Mouse (Mus musculus) lung, adult 18-20 months (tissue): ENCODE data around the gene Zfp949.

Experiments used
- DNase-seq, 2 experiments: peaks; one replicate each; pipeline ENCODE4 v3.0.0; 2022; ENCODE audit warnings: mixed read lengths in 2 of 2

Zfp949 gene

DNA sequence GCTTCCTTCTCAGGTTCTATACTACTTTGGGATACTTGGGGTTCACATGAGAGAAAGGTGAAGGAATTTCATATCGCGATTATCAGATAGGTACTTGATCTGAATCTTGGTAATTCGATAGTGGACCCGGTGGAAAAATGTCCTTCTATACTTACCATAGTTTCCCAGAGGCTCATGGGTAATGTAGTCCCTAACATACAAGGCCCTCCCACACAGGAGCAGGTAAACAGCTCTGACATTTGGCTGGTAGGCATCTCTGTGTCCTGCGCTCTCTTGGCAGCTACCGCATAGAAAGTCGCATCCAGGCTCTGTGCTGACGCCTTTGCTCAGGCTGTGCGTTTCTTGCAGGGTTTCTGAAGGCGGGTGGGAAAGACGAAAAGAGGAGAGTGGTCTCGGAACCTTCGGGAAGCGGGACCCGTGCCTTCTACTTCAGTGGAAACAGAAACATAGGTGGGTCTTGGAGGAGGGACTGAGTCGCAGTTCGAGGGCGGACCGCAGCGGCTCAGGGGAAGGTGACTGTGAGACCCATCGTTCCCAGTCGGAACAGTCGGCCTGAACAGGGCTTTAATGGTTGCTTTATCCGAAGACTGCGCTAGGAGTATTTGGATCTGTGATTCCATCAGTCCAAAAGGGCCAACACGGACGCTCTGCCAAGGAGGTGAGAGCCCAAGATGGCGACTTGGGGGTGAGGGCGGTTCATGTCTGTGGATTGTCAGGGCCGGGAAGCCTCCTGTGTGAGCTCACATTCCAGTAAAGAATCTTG is at the start of gene Zfp949:
Zfp949 (plus strand) TSS at position 170 of the 763 bp plus-strand sequence.
- peak; percentile 69 to 82 for DNase-seq

DNA sequence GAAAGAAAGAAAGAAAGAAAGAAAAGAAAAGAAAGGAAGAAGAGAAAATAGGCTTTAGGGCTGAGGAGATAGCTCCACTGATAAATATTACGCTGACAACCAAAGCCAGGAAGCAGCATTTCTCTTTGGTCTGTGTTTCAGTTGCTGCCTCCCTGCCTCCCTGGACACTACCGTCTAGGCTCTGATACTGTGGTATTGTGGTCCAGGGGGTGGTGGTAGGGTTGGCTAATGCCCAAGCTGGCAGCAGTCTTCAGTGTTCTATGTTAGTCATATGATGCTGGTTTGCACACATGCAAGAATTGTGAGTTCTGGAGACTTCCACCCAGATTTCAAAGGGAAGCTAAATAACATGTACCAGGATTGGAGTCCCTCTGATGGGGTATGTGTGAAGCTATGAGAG is 47.7 kb upstream of the Zfp949 start:
- no peak for DNase-seq

DNA sequence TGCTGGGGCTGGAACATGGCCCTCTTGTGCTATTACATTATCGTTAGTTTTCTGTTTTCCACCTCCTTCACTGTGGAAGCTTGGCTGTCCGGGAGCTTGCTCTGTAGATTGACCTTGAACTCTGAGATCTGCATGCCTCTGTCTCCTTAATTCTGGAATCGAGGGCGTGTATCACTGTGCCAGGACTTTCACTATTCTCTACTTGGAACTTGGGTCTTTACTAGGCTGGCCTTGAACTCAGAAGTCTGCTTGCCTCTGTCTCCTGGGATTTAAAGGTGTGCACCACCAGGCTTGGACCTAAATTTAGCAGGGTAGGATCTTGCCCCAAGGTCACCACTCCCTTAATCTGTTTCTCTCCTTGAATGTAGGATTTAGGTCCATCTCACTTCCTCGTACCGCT is 46.0 kb upstream of the Zfp949 start:
- no peak for DNase-seq

DNA sequence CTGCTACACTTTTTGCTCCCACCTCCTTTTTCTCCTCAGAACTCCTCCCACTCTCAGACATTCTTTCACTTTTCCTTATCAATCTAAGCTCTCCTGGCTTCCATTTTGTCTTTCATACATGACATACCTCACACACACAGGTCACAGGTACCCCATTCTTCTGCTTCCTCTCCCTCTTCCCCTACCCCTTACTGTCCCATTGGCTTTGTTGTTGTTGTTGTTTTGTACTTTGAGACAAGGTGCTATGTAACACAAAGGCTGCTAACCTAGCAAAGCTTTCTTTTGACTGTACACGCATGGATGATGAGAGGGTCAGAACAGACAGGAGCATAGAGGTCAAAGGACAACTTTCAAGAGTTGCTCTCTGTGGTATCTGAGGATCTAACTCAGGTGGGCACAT is 32.3 kb upstream of the Zfp949 start:
- DNase-seq = no peak

DNA sequence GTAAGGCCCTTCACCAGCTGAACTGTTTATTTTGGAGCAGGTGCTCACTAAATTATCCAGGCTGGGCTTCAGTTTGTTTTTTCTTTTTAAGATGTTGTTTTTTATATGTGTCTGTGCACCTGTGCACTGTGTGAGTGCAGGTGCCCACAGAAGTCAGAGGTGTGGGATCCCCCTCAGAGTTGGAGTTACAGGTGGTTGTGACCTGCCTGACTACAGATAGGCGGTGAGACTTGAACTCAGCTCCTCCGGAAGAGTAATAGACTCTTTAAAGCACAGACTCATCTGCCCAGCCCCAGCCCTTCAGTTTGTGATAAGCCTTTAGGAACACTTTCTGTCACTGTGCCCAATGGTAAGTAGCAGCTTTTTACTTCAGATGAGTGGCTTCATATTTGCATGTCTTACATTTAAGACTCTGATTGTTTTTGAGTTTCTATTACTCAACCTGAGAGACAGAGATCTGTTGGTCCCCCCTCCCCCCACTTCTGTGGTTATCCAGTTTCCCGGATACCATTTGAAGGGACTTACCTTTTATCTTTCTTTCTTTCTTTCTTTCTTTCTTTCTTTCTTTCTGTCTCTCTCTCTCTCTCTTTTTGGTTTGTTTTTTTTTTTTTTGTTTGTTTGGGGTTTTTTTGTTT is 31.3 kb upstream of the Zfp949 start:
- DNase-seq = no peak

DNA sequence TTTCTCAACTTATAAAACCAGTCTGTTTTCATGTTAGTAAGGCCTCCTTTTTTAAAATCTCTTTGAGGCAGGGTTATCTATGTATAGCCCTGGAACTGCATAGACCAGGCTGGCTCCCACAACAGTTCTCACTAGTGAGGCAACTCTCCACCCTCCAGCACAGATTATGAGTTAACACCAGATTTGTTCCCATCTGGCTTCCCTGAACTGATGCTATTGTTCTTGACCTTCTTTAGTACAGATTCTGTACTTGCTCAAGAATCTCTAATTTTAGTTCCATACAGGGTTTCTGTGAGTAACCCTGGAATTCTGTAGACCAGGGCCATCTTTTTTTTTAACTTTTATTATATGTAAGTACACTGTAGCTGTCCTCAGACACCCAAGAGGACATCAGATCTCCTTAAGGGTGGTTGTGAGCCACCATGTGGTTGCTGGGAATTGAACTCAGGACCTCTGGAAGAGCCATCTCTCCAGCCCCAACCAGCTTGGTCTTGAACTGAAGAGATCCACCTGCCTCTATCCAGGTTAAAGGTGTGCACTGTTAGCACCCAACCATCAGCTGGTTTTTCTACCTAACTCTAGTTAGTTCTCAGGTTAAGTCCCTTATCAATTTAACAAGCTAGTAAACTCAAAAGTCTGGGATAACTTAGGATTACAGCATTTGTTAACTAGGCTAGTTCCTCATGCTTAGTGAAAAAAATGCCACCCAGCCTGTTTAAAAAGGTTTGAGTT is 28.3 kb upstream of the Zfp949 start:
- no peak for DNase-seq

DNA sequence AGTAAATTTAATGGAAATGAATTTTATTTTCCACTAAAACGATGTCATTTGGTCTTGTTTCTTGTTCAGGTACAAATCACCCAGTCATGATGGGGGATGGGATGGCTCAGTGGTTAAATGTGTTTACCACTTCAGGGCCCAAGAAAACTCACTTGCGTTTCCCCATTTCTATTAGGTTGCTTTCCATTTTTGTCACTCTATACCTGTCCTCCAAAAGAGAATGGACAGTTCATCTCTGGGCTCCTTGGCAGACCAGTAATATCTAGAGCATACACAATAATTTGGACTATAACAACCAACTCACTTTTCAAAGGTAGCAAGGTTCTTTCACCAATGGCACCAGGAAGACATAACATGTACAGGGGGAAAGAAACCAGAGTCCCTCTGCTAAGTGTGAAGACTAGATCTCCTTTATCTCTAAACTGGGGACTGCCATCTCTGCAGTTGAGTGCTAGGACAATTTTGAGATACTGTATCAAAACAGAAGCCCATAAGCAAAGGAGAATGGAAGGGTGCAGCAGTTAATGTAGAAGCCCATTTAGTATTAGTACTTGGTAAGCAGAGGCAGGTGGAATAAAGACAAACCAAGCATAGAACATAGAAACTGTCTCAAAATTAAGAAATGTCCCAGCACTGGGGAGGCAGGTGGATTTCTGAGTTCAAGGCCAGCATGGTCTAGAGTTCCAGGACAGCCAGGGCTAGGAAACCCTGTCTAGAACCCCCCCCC is 27.5 kb upstream of the Zfp949 start:
- no peak for DNase-seq

DNA sequence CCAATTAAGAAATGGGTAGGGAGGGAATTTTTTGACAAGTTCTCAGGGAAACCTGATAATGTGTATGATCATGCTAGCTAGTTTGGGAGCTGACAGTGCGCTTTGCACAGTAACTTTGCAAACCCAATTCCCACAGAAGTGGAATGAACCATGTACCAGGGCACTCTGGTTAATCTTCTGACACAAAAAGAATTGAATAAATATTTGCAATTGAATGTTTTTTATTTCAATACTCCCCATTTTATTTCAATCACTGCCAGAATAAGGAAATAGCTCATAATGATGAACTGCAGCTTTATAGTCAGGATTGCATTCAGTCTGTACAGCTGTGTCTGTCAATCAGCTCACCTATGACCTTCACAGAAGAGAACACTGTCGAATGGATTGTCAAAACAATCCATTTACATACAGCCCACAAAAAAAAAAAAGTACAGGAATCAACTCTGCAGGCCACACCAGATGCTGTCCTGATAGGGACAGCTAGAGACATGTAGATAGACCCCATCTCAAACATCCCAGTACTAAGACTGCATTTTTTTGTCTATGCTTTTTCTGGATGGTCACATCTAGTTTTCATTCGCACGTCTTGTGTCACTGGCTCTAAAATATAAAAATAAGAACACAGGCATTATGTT is 26.9 kb upstream of the Zfp949 start:
- DNase-seq = no peak

DNA sequence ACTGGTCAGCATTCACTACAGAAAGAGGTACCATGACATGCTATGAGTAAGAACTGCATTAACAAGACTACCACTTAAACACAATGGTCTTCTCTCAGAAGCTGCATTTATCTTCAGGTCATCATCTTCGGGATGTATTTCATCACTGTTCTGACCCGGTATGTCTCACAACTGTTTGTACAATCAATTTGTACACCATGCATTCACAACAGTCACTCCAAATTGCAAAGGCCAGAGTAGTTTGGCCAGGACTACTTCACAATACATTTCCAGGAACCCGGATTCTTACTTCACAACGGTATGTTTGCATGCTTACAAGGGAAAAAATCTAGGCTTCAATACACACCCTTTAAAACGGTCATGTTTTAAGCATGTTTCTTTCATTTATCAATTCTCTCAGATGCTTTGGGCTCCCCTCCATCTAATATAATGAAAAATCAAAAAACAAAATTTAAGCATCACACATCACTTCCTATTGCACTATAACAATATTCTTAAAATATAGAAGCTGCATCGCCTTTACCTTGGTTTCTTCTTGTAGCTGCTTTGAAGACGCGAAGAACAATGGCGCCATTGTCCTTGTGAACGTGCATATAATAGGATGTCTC is 25.8 kb upstream of the Zfp949 start:
- DNase-seq = no peak

DNA sequence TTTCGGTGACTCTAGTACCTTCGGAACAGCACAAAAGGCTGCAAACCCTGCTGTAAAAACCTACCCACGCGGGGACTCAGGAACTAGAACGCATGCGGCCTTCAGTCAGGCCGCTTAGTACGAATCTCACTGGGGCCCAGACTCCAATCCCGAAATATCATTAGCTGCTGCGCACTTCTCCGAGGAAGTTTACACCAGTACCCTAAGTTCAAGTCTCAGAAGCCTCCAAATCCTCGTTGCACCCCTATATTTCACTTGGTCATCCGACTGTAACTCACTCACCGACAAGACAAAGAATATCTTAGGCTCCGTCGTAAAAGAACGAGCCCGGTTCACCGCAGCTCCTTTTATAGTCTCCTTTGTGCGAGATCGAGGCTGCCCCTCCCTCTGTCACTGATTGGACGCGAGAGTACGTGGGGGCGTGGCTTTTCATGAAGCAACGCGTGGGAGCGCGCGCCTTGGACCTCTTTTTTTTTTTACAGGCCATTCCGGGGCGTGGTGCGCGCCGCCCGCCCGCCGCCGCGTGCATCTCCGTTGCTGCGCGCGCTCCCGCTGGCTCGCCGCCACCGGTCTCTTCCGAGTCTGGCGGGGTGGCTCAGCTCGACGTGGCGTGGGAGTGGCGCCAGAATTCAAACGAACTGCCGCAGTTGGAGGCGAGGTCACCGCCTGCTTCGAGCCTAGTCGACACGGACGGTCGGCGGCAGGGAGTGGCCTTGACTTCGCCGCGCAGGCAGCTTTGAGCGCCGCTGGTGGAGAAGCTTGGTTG is 25.1 kb upstream of the Zfp949 start:
- peak; percentile 97 for DNase-seq

DNA sequence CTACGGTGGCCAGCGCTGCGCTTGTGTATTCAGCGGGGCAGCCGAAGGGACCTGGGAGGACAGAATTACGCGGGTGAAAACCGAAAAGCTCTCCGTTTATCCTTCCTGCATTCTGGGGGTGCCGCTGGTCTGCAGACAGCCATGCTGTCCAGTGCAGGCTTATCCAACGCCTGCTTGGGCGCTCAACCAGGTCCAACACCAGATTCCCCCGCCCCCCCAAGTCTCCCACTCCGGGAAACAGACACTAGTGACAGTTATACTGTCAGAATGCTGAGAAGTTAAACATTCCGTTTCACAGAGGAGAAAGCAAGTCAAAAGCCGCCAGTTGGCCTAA is 24.5 kb upstream of the Zfp949 start:
- no peak for DNase-seq

DNA sequence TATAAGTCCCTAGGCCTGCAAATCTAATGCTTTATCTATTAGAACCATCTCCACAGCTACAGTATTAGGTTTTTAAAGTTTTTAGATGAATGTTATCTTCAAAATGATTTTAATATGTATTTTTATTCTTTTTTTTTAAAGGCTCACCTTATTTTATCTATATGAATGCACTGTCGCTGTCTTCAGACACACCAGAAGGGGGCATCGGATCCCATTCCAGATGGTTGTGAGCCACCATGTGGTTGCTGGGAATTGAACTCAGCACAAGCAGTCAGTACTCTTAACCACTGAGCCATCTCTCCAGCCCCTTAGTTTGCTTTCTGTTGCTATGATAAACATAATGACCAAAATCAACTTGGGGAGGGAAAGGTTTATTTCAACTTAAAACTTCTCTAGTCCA is 23.5 kb upstream of the Zfp949 start:
- DNase-seq = no peak

DNA sequence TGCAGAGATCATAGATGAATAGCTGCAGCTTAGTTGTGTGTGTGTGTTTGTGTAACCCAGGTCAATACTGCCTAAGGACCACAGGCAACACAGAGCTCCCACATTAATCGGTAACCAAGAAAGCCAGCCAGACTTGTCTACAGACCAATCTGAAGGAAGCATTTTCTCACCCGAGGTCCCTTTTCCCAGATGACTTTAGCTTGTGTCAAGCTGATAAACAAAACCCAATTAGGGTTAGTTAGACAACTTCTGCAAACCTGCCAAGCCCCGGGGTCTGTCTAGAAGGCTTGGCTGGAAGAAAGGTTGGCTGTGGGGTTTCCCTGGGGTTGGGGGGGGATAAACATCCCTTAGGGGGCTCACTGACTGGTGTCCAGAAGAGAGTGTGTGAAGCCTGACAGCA is 23.0 kb upstream of the Zfp949 start:
- DNase-seq = no peak

DNA sequence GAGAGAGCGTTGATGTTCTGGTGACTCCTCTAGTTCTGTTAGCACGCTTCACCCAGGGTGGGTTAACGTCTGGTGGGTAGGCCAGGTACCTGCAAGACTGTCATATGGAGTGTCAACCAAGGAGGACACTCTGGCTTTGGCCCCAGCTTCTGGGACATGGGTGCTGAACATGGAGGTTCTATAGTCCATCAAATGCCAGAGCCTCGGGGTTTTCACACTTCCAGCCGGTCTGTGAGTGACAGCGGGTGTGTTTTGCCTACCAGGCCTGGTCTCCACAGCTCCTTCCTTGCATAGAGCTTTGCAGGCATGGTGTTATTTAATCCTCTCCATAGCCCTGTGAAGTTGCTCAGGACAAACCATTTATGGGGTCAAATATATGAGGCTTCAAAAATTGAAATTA is 22.5 kb upstream of the Zfp949 start:
- no peak for DNase-seq

DNA sequence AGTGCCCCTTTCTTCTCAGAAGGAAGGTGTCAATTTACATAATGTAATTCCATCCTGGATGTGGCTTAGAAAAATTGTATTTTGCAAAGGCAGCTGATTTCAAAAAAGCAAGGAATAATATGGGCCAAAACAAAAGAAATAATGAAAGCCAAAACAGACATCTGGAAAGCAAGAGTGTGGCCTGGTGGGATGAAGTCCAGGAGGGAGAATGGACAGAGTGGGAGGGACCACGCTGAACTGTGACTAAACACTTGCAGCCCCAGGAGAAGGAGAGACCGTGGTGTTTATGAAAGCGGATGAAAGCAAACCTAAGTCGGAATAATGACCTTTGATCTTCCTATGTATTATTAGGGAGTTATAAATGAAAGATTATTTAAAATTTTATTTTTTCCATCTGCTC is 19.9 kb upstream of the Zfp949 start:
- DNase-seq = no peak

DNA sequence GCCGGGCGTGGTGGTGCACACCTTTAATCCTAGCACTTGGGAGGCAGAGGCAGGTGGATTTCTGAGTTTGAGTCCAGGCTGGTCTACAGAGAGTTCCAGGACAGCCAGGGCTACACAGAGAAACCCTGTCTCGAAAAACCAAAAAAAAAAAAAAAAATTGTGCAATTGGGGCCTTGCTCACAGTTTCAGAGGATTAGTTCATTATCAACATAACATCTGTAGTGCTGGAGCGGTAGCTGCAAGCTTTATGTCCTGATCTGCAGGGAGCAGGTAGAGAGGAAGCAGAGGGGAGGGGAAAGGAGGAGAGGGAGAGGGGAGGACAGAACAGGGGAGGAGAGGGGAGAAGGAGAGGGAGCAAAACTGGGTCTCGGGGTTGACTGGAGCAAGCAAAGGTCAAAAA is 19.1 kb upstream of the Zfp949 start:
- no peak for DNase-seq

DNA sequence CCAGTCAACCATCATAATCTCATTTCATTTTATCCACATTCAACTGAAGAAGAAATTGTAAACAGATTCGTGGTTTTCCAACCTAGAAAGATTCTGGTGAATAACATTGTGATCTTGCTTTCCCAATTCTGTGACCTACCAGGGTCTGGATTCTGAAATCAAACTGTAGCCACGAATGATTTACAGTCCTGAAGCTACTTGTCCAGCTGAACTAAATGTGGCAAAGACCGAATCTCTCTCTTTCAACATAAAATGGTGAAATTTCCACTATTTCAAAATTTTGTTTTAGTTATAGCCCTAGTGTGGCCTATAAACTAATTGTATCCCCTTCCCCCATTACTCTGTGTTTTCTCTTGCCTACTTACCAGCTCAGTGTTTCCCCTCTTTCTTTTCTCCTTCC is 18.2 kb upstream of the Zfp949 start:
- no peak for DNase-seq

DNA sequence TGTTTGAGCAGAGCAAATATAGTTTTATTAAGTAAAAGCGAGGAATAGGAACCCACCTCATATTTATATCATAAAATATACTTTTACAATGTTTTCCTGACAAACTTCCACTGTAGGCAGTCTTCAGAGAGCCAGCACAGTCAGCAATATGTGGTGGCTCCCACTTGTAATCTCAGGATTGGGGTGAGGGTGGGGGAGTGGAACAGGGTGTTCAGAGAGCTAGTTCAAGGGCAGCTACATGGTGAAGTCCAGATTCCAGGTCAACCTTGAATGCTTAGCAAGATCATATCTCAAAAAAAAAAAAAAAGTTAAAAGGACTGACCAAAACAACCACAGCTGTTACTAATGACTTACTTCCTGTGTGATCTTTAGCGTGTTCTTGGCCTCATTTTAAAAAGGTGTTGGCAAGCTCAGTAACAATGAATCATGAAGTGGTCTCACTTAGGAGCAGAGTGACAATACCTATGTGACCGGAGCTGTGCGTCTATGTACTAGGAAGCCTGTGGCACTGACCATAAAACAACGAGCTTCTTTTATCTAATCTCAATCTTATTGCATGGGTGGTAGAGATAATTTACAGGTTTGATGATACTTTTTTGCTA is 17.7 kb upstream of the Zfp949 start:
- DNase-seq = no peak

DNA sequence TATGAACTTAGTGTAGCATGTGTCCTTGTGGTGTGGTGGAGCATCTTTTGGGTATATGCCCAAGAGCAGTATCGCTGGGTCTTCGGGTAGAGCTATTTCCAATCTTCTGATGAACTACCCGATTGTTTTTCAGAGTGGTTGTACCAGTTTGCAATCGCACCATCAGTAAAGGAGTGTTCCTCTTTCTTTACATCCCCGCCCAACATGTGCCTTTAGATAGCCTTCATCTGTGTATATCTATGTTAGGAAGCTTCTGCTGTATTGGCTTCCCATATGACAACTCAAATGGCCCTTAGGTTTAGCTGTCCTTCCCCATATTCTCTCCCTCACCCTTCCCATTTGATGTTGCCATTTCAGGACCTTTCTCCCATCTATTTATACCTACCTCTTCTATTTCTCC is 13.7 kb upstream of the Zfp949 start:
- DNase-seq = no peak

DNA sequence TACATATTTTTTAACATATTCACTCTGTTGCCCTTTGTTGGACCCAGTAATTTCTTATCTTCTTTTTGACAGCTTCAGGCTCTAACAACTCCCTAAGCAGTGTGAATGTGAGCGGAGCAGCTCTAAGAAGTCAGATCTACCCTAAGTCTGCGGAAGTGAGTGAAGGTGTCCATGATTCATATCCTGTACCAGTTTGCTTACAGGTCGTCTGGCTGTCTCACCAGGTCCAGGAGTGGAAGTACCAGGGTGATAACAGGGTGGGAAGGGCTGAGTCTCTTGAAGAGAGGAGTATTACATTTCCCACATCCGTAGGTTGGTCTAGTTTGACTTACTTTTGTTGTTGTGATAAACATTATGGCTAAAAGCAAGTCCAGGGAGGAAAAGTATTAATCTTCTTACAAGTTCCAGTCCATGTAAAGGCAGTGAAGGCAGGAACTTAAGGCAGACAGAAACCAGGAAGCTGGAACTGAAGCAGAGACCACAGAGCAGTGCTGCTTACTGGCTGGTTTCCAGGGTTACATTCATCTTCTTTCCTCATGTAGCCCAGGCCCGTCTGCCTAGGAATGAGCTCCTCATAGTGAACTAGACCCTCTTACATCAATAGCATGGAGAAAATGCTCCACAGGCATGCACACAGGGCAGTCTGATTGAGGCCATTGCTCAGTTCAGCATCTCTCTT is 8.1 kb upstream of the Zfp949 start:
- DNase-seq = no peak

DNA sequence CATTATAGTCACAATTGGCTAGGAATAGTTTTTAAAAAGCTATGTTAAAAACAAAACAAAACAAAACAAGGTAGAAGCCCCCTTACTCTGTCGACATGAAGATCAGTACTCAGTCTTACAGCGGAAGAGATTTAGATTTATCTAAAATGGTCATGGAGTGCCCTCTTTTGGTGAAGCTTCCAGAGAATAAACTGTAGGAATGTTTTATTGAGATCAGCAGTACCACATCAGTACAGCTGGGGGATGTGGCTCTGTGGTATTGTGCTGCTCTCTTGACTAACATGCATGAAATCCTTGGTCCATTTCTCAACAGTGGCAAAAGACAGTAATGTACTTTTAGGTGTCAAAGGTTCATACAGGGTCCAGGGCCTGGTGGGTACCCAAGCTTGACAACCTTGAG is 5.0 kb upstream of the Zfp949 start:
- DNase-seq = no peak
